Mouse (Mus musculus) layer of hippocampus, adult 6 months (tissue): ENCODE data around the gene Cers6. TPM values are rescaled to one million over a fixed set of nuclear protein-coding genes. Genes with fewer than 3 reads are reported as not detected.

Source experiments
- long read RNA-seq, 2 experiments: library from polyadenylated mRNA; unstranded; transcript quantifications; one replicate each; pipeline ENCODE4 v2.0.0; 2019 to 2020
- polyA plus RNA-seq: library from polyadenylated mRNA; unstranded; fragments of <200 nt; fragmentation: Nextera tagmentation; gene quantifications from 2 replicates; pipeline ENCODE4 v1.2.3, GENCODE M21; 2021

The Cers6 gene
- 31.5 and 35.1 TPM in 2 replicates for polyA plus RNA-seq
- long read RNA-seq, experiment 1, partial matches to known transcripts = 0 of 25 reads
- long read RNA-seq, experiment 1, other reads (novel, unspliced or antisense) = 19 of 25 reads
- long read RNA-seq, experiment 2, transcript Cers6-206 (11 exons, 1,279 nt) = major isoform, 13 of 38 reads
- long read RNA-seq, experiment 2, partial matches to known transcripts = 4 of 38 reads
- long read RNA-seq, experiment 2, other reads (novel, unspliced or antisense) = 19 of 38 reads

DNA sequence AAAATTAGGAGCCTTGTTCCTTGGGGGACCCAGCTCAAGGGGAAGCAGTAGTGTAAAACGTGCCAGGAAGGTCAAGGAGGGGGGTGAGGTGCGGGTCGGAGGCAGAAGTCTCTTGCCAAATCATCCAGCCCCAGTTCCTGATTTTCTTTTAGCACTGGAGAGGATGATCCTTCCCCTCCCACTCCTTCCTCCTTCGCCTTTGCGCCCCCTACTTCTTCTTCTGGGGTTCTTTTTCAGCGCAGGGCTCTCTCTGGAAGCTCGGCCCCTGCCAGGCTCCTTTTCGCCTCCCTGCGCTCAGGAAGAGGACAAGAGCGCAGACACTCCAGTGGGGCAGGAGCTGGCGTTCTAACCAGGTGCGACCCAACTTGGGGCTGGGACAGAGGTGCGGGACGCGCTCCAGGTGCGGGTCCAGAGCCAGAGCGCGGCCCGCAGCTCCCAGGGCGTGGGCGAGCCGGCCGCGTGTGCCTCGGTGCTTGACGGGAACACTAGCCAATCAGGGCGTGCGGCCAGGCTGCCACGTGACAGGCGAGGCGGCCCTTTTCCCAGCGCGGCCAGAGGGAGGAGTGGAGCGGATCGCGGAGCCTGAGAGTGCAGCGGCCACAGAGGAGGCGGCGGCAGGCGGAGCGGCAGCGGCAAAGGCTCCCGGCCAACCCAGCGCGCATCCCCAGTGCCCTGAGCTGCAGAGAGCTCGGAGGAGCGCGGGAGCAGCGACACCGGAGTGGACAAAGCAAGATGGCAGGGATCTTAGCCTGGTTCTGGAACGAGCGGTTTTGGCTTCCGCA, at the start of gene Cers6:
Gene Cers6 (plus strand): TSS at position 538 of the 782 bp plus-strand sequence.

DNA sequence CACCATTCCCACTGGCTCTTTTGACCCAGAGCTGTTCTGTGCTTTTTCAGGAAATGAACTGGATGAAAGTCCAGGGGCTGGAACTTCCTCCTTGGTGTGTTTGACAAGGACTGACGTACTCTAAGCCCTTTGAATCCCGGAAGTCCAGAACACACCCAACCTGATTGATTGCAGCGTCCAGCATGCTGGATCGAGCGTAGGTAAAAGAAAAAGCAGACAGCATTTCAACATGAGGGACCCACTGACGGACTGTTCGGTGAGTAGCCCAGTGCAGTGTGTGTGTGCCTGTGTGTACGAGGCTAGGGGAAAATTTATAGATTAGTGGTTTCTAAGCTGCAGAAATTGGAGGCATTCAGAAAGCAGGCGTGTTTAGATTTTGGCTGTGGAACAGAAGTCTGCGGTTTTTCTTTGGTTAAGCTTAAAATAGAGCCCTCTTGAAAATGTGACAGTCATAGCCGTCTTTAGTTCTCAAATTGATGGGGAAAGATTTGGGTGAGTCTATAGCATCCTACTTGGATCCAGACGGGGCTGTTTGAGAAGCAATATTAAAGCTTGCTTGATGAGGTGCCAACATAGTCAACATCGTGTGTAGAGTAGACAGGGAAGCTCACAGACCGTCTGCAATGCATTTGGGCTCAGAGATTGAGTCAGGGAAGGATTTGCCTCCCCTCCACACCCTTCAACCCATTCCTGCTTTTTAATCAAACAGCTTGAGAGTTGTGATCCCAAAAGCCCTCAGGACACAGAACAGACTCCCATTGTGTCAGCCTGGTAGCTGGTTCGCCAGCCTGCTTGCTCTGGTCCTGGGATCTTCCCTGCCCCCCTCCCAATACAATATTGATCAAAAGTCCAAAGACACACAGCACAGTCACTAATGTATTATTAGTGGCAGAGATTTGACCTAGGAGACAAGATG, 274.7 kb downstream of the Cers6 start, which contains the start of gene Nostrin:
Gene Nostrin (plus strand): TSS at position 140 of the 916 bp plus-strand sequence.

Other genes starting within 250 kb of the Cers6 start
- gene 4932414N04Rik, start 205.0 kb upstream of the Cers6 start, polyA plus RNA-seq = not detected in 2 replicates